In the genomic region with DNA sequence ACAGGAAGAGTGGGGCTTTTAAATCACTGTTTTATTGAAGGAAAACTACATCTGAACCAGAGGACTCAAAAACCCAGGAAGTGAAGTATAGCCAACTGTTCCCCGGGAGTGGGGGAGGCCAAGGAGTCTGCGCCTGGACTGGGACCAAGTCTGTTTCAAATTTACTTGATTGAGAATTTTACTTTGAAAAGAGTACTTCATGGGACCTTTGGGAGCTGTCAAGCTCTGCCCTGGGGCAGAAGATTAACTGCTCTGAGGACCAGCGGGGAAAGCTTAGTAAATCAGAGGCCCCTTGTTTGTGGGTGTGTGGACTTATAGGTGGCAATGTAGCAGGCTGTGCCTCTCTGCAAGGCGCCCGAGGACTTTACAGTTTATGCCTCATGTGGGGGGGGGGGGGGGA, we compare ENCODE assay signal across 12 mouse cellular contexts. TPM values are rescaled to one million over a fixed set of nuclear protein-coding genes. Genes with fewer than 3 reads are reported as not detected.
DNase-seq lines count a peak whose midpoint lies in the region; ATAC-seq lines count a peak whose summit lies in the region.
"Had no signal": no experiment of that assay in that cellular context is flagged by ENCODE, and none has a peak within 500 bp of the region (broad histone marks: within the 10 kb centered on the region; RNA-seq: fewer than 3 reads in every experiment).

No protein-coding gene starts in this region.

- no peak overlapping the region for H3K4me3 ChIP-seq in embryonic facial prominence, embryonic 13.5 days
- H3K4me3 ChIP-seq in kidney, embryonic 14.5 days (ENCODE audit: low read length) = no peak overlapping the region
- H3K4me3 ChIP-seq in neural tube, embryonic 12.5 days = no peak overlapping the region
- H3K4me3 ChIP-seq: intestine, embryonic 15.5 days had no signal

- 0 out of 2 replicates have a peak overlapping the region, but pooled peaks have one; percentile 16 for H3K9ac ChIP-seq in embryonic facial prominence, embryonic 13.5 days
- no peak overlapping the region for H3K9ac ChIP-seq in kidney, embryonic 14.5 days (ENCODE audit: low read depth, low read length)
- no peak overlapping the region for H3K9ac ChIP-seq in neural tube, embryonic 12.5 days
- H3K9ac ChIP-seq: intestine, embryonic 15.5 days had no signal

- no peaks in the 10 kb centered on the region for H3K36me3 ChIP-seq in embryonic facial prominence, embryonic 13.5 days
- no peaks in the 10 kb centered on the region for H3K36me3 ChIP-seq in kidney, embryonic 14.5 days (ENCODE audit: control insufficient read depth, insufficient read depth, low read length)
- H3K36me3 ChIP-seq in neural tube, embryonic 12.5 days = no peaks in the 10 kb centered on the region
- H3K36me3 ChIP-seq: intestine, embryonic 15.5 days had no signal

- no peak overlapping the region; the same call in 1 of the 2 replicates for H3K27ac ChIP-seq in embryonic facial prominence, embryonic 13.5 days
- peak overlapping the region; percentile 49; the same call in 1 of the 2 replicates for H3K27ac ChIP-seq in kidney, embryonic 14.5 days (ENCODE audit: low read depth, low read length)
- H3K27ac ChIP-seq in neural tube, embryonic 12.5 days = no peak overlapping the region
- H3K27ac ChIP-seq: intestine, embryonic 15.5 days had no signal

- H3K27me3 ChIP-seq in embryonic facial prominence, embryonic 13.5 days = no peaks in the 10 kb centered on the region; the same call in 1 of the 2 replicates
- H3K27me3 ChIP-seq in kidney, embryonic 14.5 days (ENCODE audit: control insufficient read depth, insufficient read depth, low read length) = no peaks in the 10 kb centered on the region
- no peaks in the 10 kb centered on the region for H3K27me3 ChIP-seq in neural tube, embryonic 12.5 days (replicated peaks)
- H3K27me3 ChIP-seq: CH12.LX; intestine, embryonic 15.5 days had no signal

- ATAC-seq in embryonic facial prominence, embryonic 13.5 days (ENCODE audit: insufficient number of reproducible peaks, insufficient read depth, low FRiP score, low TSS enrichment, low read depth) = no peak
- peak; percentile 68; the same call in 1 of the 2 replicates for ATAC-seq in kidney, embryonic 14.5 days (ENCODE audit: low FRiP score, low TSS enrichment)
- ATAC-seq in neural tube, embryonic 12.5 days (ENCODE audit: low FRiP score, low read depth) = peak; percentile 93
- ATAC-seq in inflammation-experienced regulatory T-cells, adult 6 months = no peak
- ATAC-seq: intestine, embryonic 15.5 days had no signal

- H3K4me1 ChIP-seq in embryonic facial prominence, embryonic 13.5 days = peaks cover 29% of the 10 kb centered on the region
- peaks cover 7% of the 10 kb centered on the region; the same call in 1 of the 2 replicates for H3K4me1 ChIP-seq in kidney, embryonic 14.5 days (ENCODE audit: control insufficient read depth, insufficient read depth, low read length)
- peaks cover 9% of the 10 kb centered on the region; the same call in 1 of the 2 replicates for H3K4me1 ChIP-seq in neural tube, embryonic 12.5 days

- peak overlapping the region; percentile 40 for H3K4me2 ChIP-seq in embryonic facial prominence, embryonic 13.5 days
- H3K4me2 ChIP-seq in kidney, embryonic 14.5 days (replicated peaks; ENCODE audit: low read depth, low read length) = no peak overlapping the region; the same call in 1 of the 2 replicates
- H3K4me2 ChIP-seq in neural tube, embryonic 12.5 days (replicated peaks) = peak overlapping the region; percentile 32; the same call in 1 of the 2 replicates
- H3K4me2 ChIP-seq: intestine, embryonic 15.5 days had no signal

- no peaks in the 10 kb centered on the region for H3K9me3 ChIP-seq in embryonic facial prominence, embryonic 13.5 days
- H3K9me3 ChIP-seq in kidney, embryonic 14.5 days (ENCODE audit: control insufficient read depth, low read length) = no peaks in the 10 kb centered on the region
- H3K9me3 ChIP-seq in neural tube, embryonic 12.5 days = no peaks in the 10 kb centered on the region; the same call in 1 of the 2 replicates
- H3K9me3 ChIP-seq: intestine, embryonic 15.5 days had no signal

- DNase-seq in kidney, adult 18-20 months = peak; percentile 6
- DNase-seq in kidney, adult 11 months = no peak
- DNase-seq in layer of hippocampus, adult 8-10 months (ENCODE audit: low spot score in 2 of 2) = no peak
- DNase-seq in frontal cortex, postnatal 25 days (ENCODE audit: low spot score in 2 of 2) = no peak
- DNase-seq: cerebellum, postnatal 25 days; gastrocnemius, postnatal 14 days had no signal

- WGBS in embryonic facial prominence, embryonic 13.5 days = 9% methylated on average over 5 of the region's 5 CpGs
- whole genome bisulfite sequencing in kidney, embryonic 14.5 days = 12% methylated on average over 5 of the region's 5 CpGs
- WGBS in neural tube, embryonic 12.5 days = 2% methylated on average over 5 of the region's 5 CpGs

RNA-seq across cellular contexts. Expression of a gene that starts 49.1 kb away (rescaled TPM):
- polyA plus RNA-seq in embryonic facial prominence, embryonic 13.5 days (2015; fragmentation: Nextera tagmentation; extraction: Ambion mirVana) = 39.4 and 42.6 TPM in 2 replicates
- polyA plus RNA-seq in kidney, embryonic 14.5 days (2014; fragmentation: Nextera tagmentation; extraction: Ambion mirVana) = 31.3 and 43.8 TPM in 2 replicates
- polyA plus RNA-seq in neural tube, embryonic 12.5 days (2016; fragmentation: Nextera tagmentation; extraction: Ambion mirVana) = 15.9 and 16.1 TPM in 2 replicates
- 100 to 1,000 TPM in 2 of 4 experiments, 10 to 100 TPM in 2; 94.9 to 115 (median 106) TPM for total RNA-seq in layer of hippocampus, adult 8-10 months (2022)
- polyA plus RNA-seq in inflammation-experienced regulatory T-cells, adult 6 months (2017; shearing (Covaris generic)) = 10 to 100 TPM in 1 of 3 experiments, 1 to 10 TPM in 2; 4.7 to 13.5 (median 9.6) TPM

Comparison
In these comparisons a context has a peak if more than half of its experiments do, and no peak if none do; other contexts are left out.
1. ATAC-seq: peak in kidney, embryonic 14.5 days (single experiment) and neural tube, embryonic 12.5 days (single experiment); none in embryonic facial prominence, embryonic 13.5 days (single experiment) and inflammation-experienced regulatory T-cells, adult 6 months (single experiment).